Comparison of ENCODE assay signal across 22 mouse cellular contexts in the genomic region with DNA sequence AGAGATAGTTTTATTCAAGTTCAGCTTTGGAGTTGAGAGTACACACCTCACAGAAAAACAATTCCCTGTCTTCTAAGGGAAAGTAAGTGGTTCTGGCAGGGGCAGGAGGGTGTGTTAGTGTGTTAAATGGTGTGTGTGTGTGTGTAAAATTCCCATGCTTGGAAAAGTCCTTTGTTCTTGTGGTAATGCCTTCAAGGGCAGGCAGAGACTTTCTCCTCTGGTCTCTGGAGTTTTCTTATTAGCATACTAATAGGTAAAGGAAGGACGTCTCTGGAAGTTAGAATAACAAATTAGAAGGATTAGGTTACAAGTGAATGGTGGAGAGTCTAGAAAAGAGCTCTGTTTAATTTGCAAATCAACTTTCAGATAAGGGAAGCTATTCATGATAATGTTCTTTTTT. TPM values are rescaled to one million over a fixed set of nuclear protein-coding genes. Genes with fewer than 3 reads are reported as not detected.
DNase-seq lines count a peak whose midpoint lies in the region; ATAC-seq and TF ChIP-seq lines count a peak whose summit lies in the region.
"Had no signal": no experiment of that assay in that cellular context is flagged by ENCODE, and none has a peak within 500 bp of the region (broad histone marks: within the 10 kb centered on the region; RNA-seq: fewer than 3 reads in every experiment).

No protein-coding gene starts in this region.

- no peaks in the 10 kb centered on the region for H3K9me3 ChIP-seq in forebrain, embryonic 11.5 days (ENCODE audit: control insufficient read depth, low read length)
- no peaks in the 10 kb centered on the region for H3K9me3 ChIP-seq in forebrain, embryonic 16.5 days (ENCODE audit: control insufficient read depth, low read length)
- no peaks in the 10 kb centered on the region for H3K9me3 ChIP-seq in midbrain, embryonic 10.5 days (replicated peaks)
- H3K9me3 ChIP-seq in midbrain, postnatal 0 days (ENCODE audit: low read length) = no peaks in the 10 kb centered on the region
- no peaks in the 10 kb centered on the region for H3K9me3 ChIP-seq in midbrain, embryonic 13.5 days

- peak; percentile 63 for ATAC-seq in forebrain, embryonic 11.5 days (replicated peaks; ENCODE audit: low FRiP score)
- ATAC-seq in forebrain, embryonic 16.5 days = no peak
- no peak for ATAC-seq in midbrain, postnatal 0 days (ENCODE audit: low FRiP score)
- no peak; the same call in 1 of the 2 replicates for ATAC-seq in midbrain, embryonic 13.5 days

- DNase-seq in forebrain, embryonic 11.5 days (ENCODE audit: low spot score) = no peak
- no peak for DNase-seq in midbrain, embryonic 10.5 days (ENCODE audit: low spot score)
- no peak for DNase-seq in midbrain, postnatal 0 days (ENCODE audit: low spot score)
- no peak for DNase-seq in ovary, adult 18-20 months (ENCODE audit: low spot score)
- no peak for DNase-seq in left cerebral cortex, postnatal 25 days (ENCODE audit: low spot score in 2 of 2)
- no peak for DNase-seq in spleen, adult 12 weeks (ENCODE audit: low spot score)
- DNase-seq: adrenal gland, adult 8-10 months; cerebellum, adult 8-10 months; gastrocnemius, adult 2 months; heart, adult 18-20 months; lung, adult 2 months; lung, postnatal 4 days; retina, postnatal 1 day; thymus, postnatal 25 days had no signal

- no peaks in the 10 kb centered on the region for H3K36me3 ChIP-seq in forebrain, embryonic 11.5 days (ENCODE audit: control insufficient read depth, insufficient read depth, low read length)
- H3K36me3 ChIP-seq in forebrain, embryonic 16.5 days (ENCODE audit: control insufficient read depth, insufficient read depth) = no peaks in the 10 kb centered on the region
- H3K36me3 ChIP-seq in midbrain, embryonic 10.5 days = no peaks in the 10 kb centered on the region
- no peaks in the 10 kb centered on the region for H3K36me3 ChIP-seq in midbrain, postnatal 0 days (ENCODE audit: insufficient read depth, low read length)
- H3K36me3 ChIP-seq in midbrain, embryonic 13.5 days = no peaks in the 10 kb centered on the region

- H3K4me3 ChIP-seq in forebrain, embryonic 11.5 days (ENCODE audit: low read depth, low read length) = no peak overlapping the region
- H3K4me3 ChIP-seq in forebrain, embryonic 16.5 days (replicated peaks; ENCODE audit: low read length) = no peak overlapping the region
- no peak overlapping the region for H3K4me3 ChIP-seq in midbrain, embryonic 10.5 days
- H3K4me3 ChIP-seq in midbrain, postnatal 0 days (ENCODE audit: low read depth, low read length) = no peak overlapping the region
- no peak overlapping the region for H3K4me3 ChIP-seq in midbrain, embryonic 13.5 days (replicated peaks)
- H3K4me3 ChIP-seq: gastrocnemius, adult 2 months had no signal

- 6% methylated on average over 1 of the region's 1 CpGs for WGBS in forebrain, embryonic 11.5 days
- 0% methylated on average over 1 of the region's 1 CpGs for WGBS in forebrain, embryonic 16.5 days
- 6% methylated on average over 1 of the region's 1 CpGs for WGBS in midbrain, embryonic 10.5 days
- 12% methylated on average over 1 of the region's 1 CpGs for WGBS in midbrain, postnatal 0 days
- 5% methylated on average over 1 of the region's 1 CpGs for WGBS in midbrain, embryonic 13.5 days

- H3K27me3 ChIP-seq in forebrain, embryonic 11.5 days (ENCODE audit: control insufficient read depth, insufficient read depth, low read length) = no peaks in the 10 kb centered on the region
- H3K27me3 ChIP-seq in forebrain, embryonic 16.5 days (replicated peaks; ENCODE audit: control insufficient read depth, insufficient read depth, low read length) = no peaks in the 10 kb centered on the region
- no peaks in the 10 kb centered on the region for H3K27me3 ChIP-seq in midbrain, embryonic 10.5 days (ENCODE audit: low read depth, poor library complexity, severe bottlenecking)
- no peaks in the 10 kb centered on the region for H3K27me3 ChIP-seq in midbrain, postnatal 0 days (ENCODE audit: insufficient read depth, low read length)
- no peaks in the 10 kb centered on the region for H3K27me3 ChIP-seq in midbrain, embryonic 13.5 days

- intact Hi-C loops in left cerebral cortex, postnatal 25 days (cut with DNase I) = loop anchor here (10.0 kb wide), 2 partner anchors 446 to 826 kb away; partner anchors contain the start of gene Supt20

- H3K9ac ChIP-seq in forebrain, embryonic 11.5 days (ENCODE audit: low read length) = peak overlapping the region; percentile 16; the same call in 1 of the 2 replicates
- H3K9ac ChIP-seq in forebrain, embryonic 16.5 days (replicated peaks; ENCODE audit: low read depth, low read length) = no peak overlapping the region
- H3K9ac ChIP-seq in midbrain, postnatal 0 days (replicated peaks; ENCODE audit: low read length, poor library complexity, severe bottlenecking) = no peak overlapping the region
- H3K9ac ChIP-seq in midbrain, embryonic 13.5 days (replicated peaks) = no peak overlapping the region
- H3K9ac ChIP-seq: hindbrain, embryonic 14.5 days had no signal

- TF ChIP-seq CTCF in midbrain, postnatal 0 days (IDR thresholded peaks at IDR 0.05) = no peak

- no peak overlapping the region for H3K4me2 ChIP-seq in forebrain, embryonic 11.5 days (ENCODE audit: low read depth, low read length, severe bottlenecking)
- no peak overlapping the region for H3K4me2 ChIP-seq in forebrain, embryonic 16.5 days (ENCODE audit: low read length)
- no peak overlapping the region for H3K4me2 ChIP-seq in midbrain, postnatal 0 days (ENCODE audit: low read depth, low read length, poor library complexity, severe bottlenecking)
- H3K4me2 ChIP-seq in midbrain, embryonic 13.5 days (replicated peaks) = no peak overlapping the region
- H3K4me2 ChIP-seq: hindbrain, embryonic 14.5 days had no signal

- peak overlapping the region; percentile 25; the same call in 1 of the 2 replicates for H3K27ac ChIP-seq in forebrain, embryonic 11.5 days (ENCODE audit: low read depth, low read length)
- H3K27ac ChIP-seq in forebrain, embryonic 16.5 days (ENCODE audit: low read length) = no peak overlapping the region
- peak overlapping the region; percentile 5 for H3K27ac ChIP-seq in midbrain, embryonic 10.5 days (replicated peaks)
- no peak overlapping the region for H3K27ac ChIP-seq in midbrain, postnatal 0 days (ENCODE audit: low read depth, low read length)
- H3K27ac ChIP-seq in midbrain, embryonic 13.5 days = 0 out of 2 replicates have a peak overlapping the region, but pooled peaks have one; percentile 26
- H3K27ac ChIP-seq: gastrocnemius, adult 2 months; hindbrain, embryonic 14.5 days had no signal

- H3K4me1 ChIP-seq in forebrain, embryonic 11.5 days (replicated peaks; ENCODE audit: control insufficient read depth, insufficient read depth, low read length) = peaks cover 2% of the 10 kb centered on the region
- peaks cover 7% of the 10 kb centered on the region for H3K4me1 ChIP-seq in forebrain, embryonic 16.5 days (replicated peaks; ENCODE audit: control insufficient read depth, insufficient read depth, low read length)
- peaks cover 15% of the 10 kb centered on the region for H3K4me1 ChIP-seq in midbrain, embryonic 10.5 days
- no peaks in the 10 kb centered on the region for H3K4me1 ChIP-seq in midbrain, postnatal 0 days (ENCODE audit: insufficient read depth, low read length)
- H3K4me1 ChIP-seq in midbrain, embryonic 13.5 days (replicated peaks) = peaks cover 12% of the 10 kb centered on the region

RNA-seq across cellular contexts. Expression of gene Ufm1, which starts 5.6 kb away (rescaled TPM):
- polyA plus RNA-seq in forebrain, embryonic 11.5 days (2014; fragmentation: Nextera tagmentation; extraction: Ambion mirVana) = 86.5 and 93.9 TPM in 2 replicates
- polyA plus RNA-seq in forebrain, embryonic 16.5 days (2015; fragmentation: Nextera tagmentation; extraction: Ambion mirVana) = 98.8 and 121 TPM in 2 replicates
- 96.2 and 112 TPM in 2 replicates for polyA plus RNA-seq in midbrain, embryonic 10.5 days (2016; fragmentation: Nextera tagmentation; extraction: Ambion mirVana)
- 28.1 and 33.1 TPM in 2 replicates for total RNA-seq in midbrain, postnatal 0 days (2014; rRNA removed)
- polyA plus RNA-seq in midbrain, postnatal 0 days (2015; fragmentation: Nextera tagmentation; extraction: Ambion mirVana) = 73.7 and 83.4 TPM in 2 replicates
- polyA plus RNA-seq in midbrain, embryonic 13.5 days (2015; fragmentation: Nextera tagmentation; extraction: Ambion mirVana) = 103 and 108 TPM in 2 replicates
- total RNA-seq in left cerebral cortex, postnatal 25 days (2021) = 10 to 100 TPM; 71.7 to 75.0 TPM

RNA-seq across cellular contexts. Expression of gene Gm10985, which starts 24.4 kb away (rescaled TPM):
- not detected in 2 replicates for polyA plus RNA-seq in forebrain, embryonic 11.5 days (2014; fragmentation: Nextera tagmentation; extraction: Ambion mirVana)
- not detected in 2 replicates for polyA plus RNA-seq in forebrain, embryonic 16.5 days (2015; fragmentation: Nextera tagmentation; extraction: Ambion mirVana)
- not detected in 2 replicates for polyA plus RNA-seq in midbrain, embryonic 10.5 days (2016; fragmentation: Nextera tagmentation; extraction: Ambion mirVana)
- total RNA-seq in midbrain, postnatal 0 days (2014; rRNA removed) = not detected in 2 replicates
- not detected in 2 replicates for polyA plus RNA-seq in midbrain, postnatal 0 days (2015; fragmentation: Nextera tagmentation; extraction: Ambion mirVana)
- polyA plus RNA-seq in midbrain, embryonic 13.5 days (2015; fragmentation: Nextera tagmentation; extraction: Ambion mirVana) = not detected in 2 replicates
- total RNA-seq in left cerebral cortex, postnatal 25 days (2021) = not detected
- total RNA-seq: adrenal gland, adult 8-10 months; gastrocnemius, adult 2 months; heart, adult 18-20 months; layer of hippocampus, postnatal 14 days; left cerebral cortex, postnatal 36 days; liver, adult 2 months had no signal
- polyA plus RNA-seq: heart, embryonic 16.5 days; hindbrain, embryonic 14.5 days; liver, adult 2 months; lung, adult 2 months; neural tube, embryonic 14.5 days had no signal

Comparison
In these comparisons a context has a peak if more than half of its experiments do, and no peak if none do; other contexts are left out.
1. H3K27ac ChIP-seq: peak in forebrain, embryonic 11.5 days (single experiment), midbrain, embryonic 10.5 days (single experiment) and midbrain, embryonic 13.5 days (single experiment); none in forebrain, embryonic 16.5 days (single experiment) and midbrain, postnatal 0 days (single experiment).